Mouse (Mus musculus) lung, postnatal 0 days (tissue): ENCODE data around the gene Cd9. TPM values are rescaled to one million over a fixed set of nuclear protein-coding genes. Genes with fewer than 3 reads are reported as not detected.

Experiments used
- ATAC-seq: fragments of 200-750 bp; cut with Nextera tagmentation; 2 replicates; pipeline ENCODE4 v1.8.0; 2017; ENCODE audit warnings: moderate library complexity
- DNase-seq: peaks from one replicate; pipeline ENCODE4 v3.0.0-alpha.2; 2016; ENCODE audit warnings: low spot score
- H3K27ac ChIP-seq: fragments of 300-500 bp; sonication (generic); 2 replicates; pipeline ENCODE4 v1.5.1; 2014; ENCODE audit warnings: antibody characterized with exemption, mild to moderate bottlenecking, low read length, mixed read lengths
- H3K27me3 ChIP-seq: fragments of 300-500 bp; sonication (generic); replicated peaks from 2 replicates; pipeline ENCODE4 v1.6.1; 2014; ENCODE audit warnings: low read length, mixed read lengths; ENCODE audit not compliant: insufficient read depth
- H3K36me3 ChIP-seq: fragments of 300-500 bp; sonication (generic); 2 replicates; pipeline ENCODE4 v1.6.1; 2014; ENCODE audit warnings: low read length, mixed read lengths; ENCODE audit not compliant: insufficient read depth
- H3K4me1 ChIP-seq: fragments of 300-500 bp; sonication (generic); 2 replicates; pipeline ENCODE4 v1.6.1; 2014; ENCODE audit warnings: antibody characterized with exemption, low read depth, low read length, mixed read lengths; ENCODE audit not compliant: insufficient read depth
- H3K4me2 ChIP-seq: fragments of 300-500 bp; sonication (generic); replicated peaks from 2 replicates; pipeline ENCODE4 v1.6.1; 2014; ENCODE audit warnings: low read depth, mild to moderate bottlenecking, low read length, moderate library complexity, mixed read lengths
- H3K4me3 ChIP-seq: fragments of 300-500 bp; sonication (generic); 2 replicates; pipeline ENCODE4 v1.5.1; 2014; ENCODE audit warnings: low read depth, low read length
- H3K9ac ChIP-seq: fragments of 300-500 bp; sonication (generic); replicated peaks from 2 replicates; pipeline ENCODE4 v1.6.1; 2014; ENCODE audit warnings: low read depth, mild to moderate bottlenecking
- H3K9me3 ChIP-seq: fragments of 300-500 bp; sonication (generic); 2 replicates; pipeline ENCODE4 v1.6.1; 2016; ENCODE audit warnings: low read length, mixed read lengths
- CTCF ChIP-seq: IDR thresholded peaks from 2 replicates; pipeline ENCODE4 v1.5.1; 2016; ENCODE audit warnings: antibody characterized with exemption, mild to moderate bottlenecking
- EP300 ChIP-seq: IDR thresholded peaks from 2 replicates; pipeline ENCODE4 v1.6.1; 2016; ENCODE audit warnings: antibody characterized with exemption, mild to moderate bottlenecking, control low read depth
- WGBS: fragments of 180-500 bp; shearing (Covaris S2); extraction: QIAGEN DNeasy Blood & Tissue Kit; methylation state at CpG from one replicate; pipeline ENCODE4 v1.1.7; 2014; 5-methylcytosine and 5-hydroxymethylcytosine counted together
- polyA plus RNA-seq: library from polyadenylated mRNA; unstranded; fragments of >200 nt; fragmentation: Nextera tagmentation; extraction: Ambion mirVana; gene quantifications from 2 replicates; pipeline ENCODE4 v1.2.1, GENCODE M21; 2015

The Cd9 gene
- polyA plus RNA-seq, 1 experiment from 2014 or later, result 962 TPM

DNA sequence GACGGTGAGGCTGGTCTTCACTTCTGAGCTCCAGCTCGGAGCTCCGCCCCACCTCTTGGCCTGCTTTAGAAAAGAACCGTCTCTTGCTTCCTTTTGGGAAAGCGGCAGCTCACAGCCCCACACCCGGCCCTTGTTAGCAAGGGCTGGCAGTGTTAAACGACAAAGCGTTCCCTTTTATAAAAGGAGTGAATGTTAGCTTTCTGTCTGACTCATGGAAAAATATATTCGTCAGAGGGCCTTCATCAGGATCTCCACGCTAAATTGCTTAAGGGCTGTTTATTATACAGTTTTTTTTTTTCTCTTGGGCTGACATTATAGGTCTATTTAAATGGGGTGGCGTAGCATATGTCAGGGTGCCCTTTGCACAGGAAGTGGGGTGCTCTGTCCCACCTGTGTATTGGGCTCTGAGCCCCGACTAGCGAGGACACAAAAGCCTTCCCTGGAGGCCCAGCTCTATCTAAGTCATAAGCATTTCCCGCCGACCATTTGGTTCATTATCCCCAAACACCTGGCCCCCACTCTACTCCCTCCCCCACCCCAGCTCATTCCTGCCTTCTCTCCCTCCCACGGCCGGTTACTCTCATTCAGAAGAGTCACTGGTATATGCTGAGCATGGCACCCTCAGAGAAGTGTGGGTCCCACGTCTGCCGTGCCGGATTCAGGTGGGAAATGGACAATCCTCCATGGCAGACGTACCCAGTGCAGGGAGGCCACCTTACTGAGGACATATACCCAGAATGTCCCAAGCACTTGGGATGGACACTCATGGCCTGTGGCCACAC lies 26.2 kb downstream of the Cd9 start:
- no peak overlapping the region for H3K9ac ChIP-seq
- ATAC-seq, result peak; percentile 24; the same call in 1 of the 2 replicates

DNA sequence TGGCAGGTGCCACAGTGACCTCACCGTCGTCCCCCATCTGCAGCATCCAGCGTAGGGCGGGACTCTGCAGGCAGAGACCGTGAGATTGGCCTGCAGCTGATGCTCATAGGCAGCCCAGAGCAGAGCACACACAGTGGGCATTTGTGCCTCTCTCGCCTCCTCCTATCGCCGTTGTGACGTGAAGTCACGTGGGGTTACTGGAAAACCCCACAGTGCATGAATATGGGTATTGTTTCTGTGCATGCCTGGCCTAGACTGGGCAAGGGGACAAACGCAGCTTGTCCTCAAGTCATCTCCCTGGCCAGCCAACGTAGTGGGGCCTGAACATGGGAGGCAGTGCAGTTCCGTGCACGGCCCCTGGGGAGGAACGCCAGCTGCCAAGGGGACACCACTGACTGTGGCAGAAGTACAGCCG lies 27.3 kb downstream of the Cd9 start:
- H3K27ac ChIP-seq, result no peak overlapping the region
- no peaks in the 10 kb centered on the region for H3K27me3 ChIP-seq
- no peaks in the 10 kb centered on the region; the same call in 1 of the 2 replicates for H3K36me3 ChIP-seq
- peaks cover 9% of the 10 kb centered on the region; the same call in 1 of the 2 replicates for H3K4me1 ChIP-seq
- H3K9me3 ChIP-seq, result no peaks in the 10 kb centered on the region
- 0 out of 2 replicates have a peak, but pooled peaks have one; percentile 16 for ATAC-seq
- no peak overlapping the region for H3K4me3 ChIP-seq
- H3K9ac ChIP-seq, result no peak overlapping the region
- peak; percentile 59 for TF ChIP-seq CTCF
- TF ChIP-seq EP300, result no peak
- no peak for DNase-seq
- no peak overlapping the region for H3K4me2 ChIP-seq
- 65% methylated on average over 16 of the region's 16 CpGs for WGBS

More for the DNA sequence above, 26.2 kb downstream of the Cd9 start:
- H3K27me3 ChIP-seq, result no peaks in the 10 kb centered on the region
- H3K4me1 ChIP-seq, result peaks cover 12% of the 10 kb centered on the region; the same call in 1 of the 2 replicates
- WGBS, result 53% methylated on average over 21 of the region's 21 CpGs
- no peak for TF ChIP-seq CTCF
- no peak for TF ChIP-seq EP300
- H3K4me3 ChIP-seq, result no peak overlapping the region
- no peaks in the 10 kb centered on the region for H3K9me3 ChIP-seq
- peak overlapping the region; percentile 43; the same call in 1 of the 2 replicates for H3K27ac ChIP-seq
- DNase-seq, result peak; percentile 58
- H3K4me2 ChIP-seq, result no peak overlapping the region
- no peaks in the 10 kb centered on the region; the same call in 1 of the 2 replicates for H3K36me3 ChIP-seq

DNA sequence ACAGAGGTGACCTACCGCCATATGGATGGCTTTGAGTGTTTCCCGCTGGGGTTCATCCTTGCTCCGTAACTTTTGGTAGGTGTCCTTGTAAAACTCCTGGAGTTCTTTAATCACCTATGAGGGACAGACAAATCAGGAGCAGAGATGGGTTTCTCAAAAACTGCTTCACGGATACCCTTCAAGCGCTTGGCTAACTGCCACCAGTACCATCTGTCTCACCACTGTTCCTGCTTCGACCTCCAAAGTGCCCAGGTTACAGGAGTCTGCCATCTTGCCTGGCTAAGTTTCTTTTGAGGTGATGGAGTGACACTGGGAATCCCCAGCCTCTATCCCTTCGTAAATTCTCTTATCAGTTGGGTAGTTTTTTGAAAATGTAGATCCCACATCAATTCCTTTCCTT lies 32.3 kb downstream of the Cd9 start:
- H3K9ac ChIP-seq, result no peak overlapping the region
- H3K4me3 ChIP-seq, result no peak overlapping the region
- no peaks in the 10 kb centered on the region for H3K27me3 ChIP-seq
- ATAC-seq (no peak), DNase-seq (no peak)
- no peak overlapping the region for H3K4me2 ChIP-seq
- H3K9me3 ChIP-seq, result no peaks in the 10 kb centered on the region
- H3K36me3 ChIP-seq, result peaks cover 15% of the 10 kb centered on the region
- 85% methylated on average over 7 of the region's 7 CpGs for WGBS
- TF ChIP-seq EP300, result no peak
- H3K4me1 ChIP-seq, result no peaks in the 10 kb centered on the region
- H3K27ac ChIP-seq, result no peak overlapping the region

DNA sequence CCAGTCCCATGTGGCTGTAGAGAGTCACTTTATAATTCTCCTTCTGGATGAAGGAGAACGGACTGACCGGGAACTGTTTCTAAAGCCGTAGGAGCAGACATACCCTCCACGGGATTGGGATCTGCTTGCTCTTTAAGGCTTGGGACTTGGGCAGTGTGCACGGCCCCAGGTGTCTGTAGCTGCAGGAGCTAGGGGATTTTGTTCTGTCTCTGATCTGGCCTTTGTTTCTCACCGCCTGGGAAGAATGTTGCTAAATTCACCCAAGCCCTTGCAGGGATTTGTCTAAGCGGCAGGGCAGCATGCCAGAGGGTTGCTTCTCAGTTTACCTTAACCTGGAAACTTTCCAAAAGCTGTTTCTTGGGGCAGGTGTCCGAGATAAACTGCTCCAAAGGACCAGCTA lies 32.8 kb downstream of the Cd9 start:
- Histone ChIP-seq H3K9me3 (no peaks in the 10 kb centered on the region), H3K27me3 (no peaks in the 10 kb centered on the region), H3K9ac (no peak overlapping the region), H3K4me3 (no peak overlapping the region), H3K27ac (no peak overlapping the region), H3K4me2 (no peak overlapping the region), H3K36me3 (peaks cover 15% of the 10 kb centered on the region), H3K4me1 (no peaks in the 10 kb centered on the region)
- DNase-seq, result no peak
- TF ChIP-seq CTCF, result no peak
- no peak for TF ChIP-seq EP300
- WGBS, result 57% methylated on average over 8 of the region's 8 CpGs
- no peak for ATAC-seq

DNA sequence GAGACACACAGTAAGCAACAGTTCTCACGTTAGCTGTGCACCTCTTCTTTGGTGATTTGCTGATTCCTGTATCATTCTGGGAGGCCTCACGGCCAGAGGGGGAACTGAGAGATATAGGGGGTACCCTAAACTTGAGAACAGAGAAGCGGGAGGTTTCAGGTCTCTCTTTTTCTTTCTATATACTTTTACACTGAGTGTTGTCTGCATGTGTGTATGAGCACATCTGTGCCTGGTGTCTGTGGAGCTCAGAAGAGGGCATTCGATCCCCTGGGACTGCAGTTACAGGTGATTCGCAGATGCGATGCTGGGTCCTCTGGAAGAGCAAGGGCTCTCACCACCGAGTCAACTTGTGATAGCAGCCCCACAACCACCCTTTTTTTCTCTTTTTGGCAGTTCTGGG lies 33.3 kb downstream of the Cd9 start:
- no peak overlapping the region for H3K9ac ChIP-seq
- ATAC-seq, result no peak
- WGBS, result 91% methylated on average over 7 of the region's 7 CpGs

DNA sequence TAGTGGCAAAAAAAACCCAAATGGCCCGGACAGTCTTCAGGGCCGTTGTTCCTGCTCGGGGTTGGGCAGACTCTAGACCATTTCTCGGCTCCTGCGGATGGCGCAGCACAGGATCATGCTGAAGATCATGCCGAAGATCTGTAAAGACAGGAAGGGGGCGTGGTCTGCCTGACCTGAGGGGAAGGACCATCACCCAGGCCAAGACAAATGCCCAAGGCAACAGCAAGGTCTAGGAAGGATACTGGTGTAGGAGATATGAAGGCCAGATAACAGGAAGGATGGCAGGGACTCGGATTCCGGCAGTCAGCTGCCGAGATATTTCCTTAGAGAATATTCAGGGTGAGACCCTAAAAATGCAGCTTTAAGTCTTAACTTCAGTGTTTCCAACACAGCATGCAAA lies 34.0 kb downstream of the Cd9 start:
- Histone ChIP-seq H3K4me3 (no peak overlapping the region), H3K27me3 (no peaks in the 10 kb centered on the region), H3K4me2 (no peak overlapping the region), H3K9ac (no peak overlapping the region), H3K9me3 (no peaks in the 10 kb centered on the region), H3K27ac (no peak overlapping the region), H3K36me3 (peaks cover 15% of the 10 kb centered on the region), H3K4me1 (no peaks in the 10 kb centered on the region)
- DNase-seq (no peak), ATAC-seq (no peak)
- 78% methylated on average over 11 of the region's 11 CpGs for WGBS
- TF ChIP-seq CTCF, result no peak
- no peak for TF ChIP-seq EP300

More for the DNA sequence above, 33.3 kb downstream of the Cd9 start:
- no peaks in the 10 kb centered on the region for H3K4me1 ChIP-seq
- H3K9me3 ChIP-seq, result no peaks in the 10 kb centered on the region
- H3K36me3 ChIP-seq, result peaks cover 15% of the 10 kb centered on the region
- no peak overlapping the region for H3K4me2 ChIP-seq
- H3K4me3 ChIP-seq, result no peak overlapping the region
- no peak overlapping the region for H3K27ac ChIP-seq
- TF ChIP-seq CTCF (no peak), EP300 (no peak)
- DNase-seq, result no peak
- no peaks in the 10 kb centered on the region for H3K27me3 ChIP-seq
